Mouse (Mus musculus) adrenal gland, postnatal 25 days (tissue): ENCODE results near the gene Col25a1. TPM values are rescaled to one million over a fixed set of nuclear protein-coding genes. Genes with fewer than 3 reads are reported as not detected.

Source experiments
- DNase-seq: peaks from one replicate; pipeline ENCODE4 v3.0.0; 2021; ENCODE audit warnings: mixed read lengths
- total RNA-seq: library from RNA; stranded (reverse); gene quantifications from 2 replicates; pipeline ENCODE4 v1.2.3, GENCODE M21; 2021

The Col25a1 gene
- total RNA-seq, 1 experiment from 2014 or later: 10.3 TPM

DNA sequence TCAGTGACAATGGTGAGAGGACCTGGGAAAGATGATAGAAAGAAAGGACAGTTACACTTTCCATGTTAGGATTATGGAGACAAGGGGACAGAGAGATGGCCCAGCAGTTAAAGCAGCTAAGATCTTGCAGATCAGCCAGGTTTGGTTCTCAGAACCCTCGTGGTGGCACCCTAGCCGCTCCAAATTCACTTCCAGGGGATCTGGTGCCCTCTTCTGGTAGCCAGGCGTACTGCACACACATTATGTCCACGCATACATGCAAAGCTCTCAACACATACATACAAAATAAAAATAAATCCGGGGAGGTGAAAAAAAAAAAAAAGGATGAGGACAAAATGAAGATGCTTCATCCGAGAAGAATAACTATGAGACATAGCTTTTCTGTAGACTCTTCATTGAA, 445.4 kb downstream of the Col25a1 start:
- no peak for DNase-seq

DNA sequence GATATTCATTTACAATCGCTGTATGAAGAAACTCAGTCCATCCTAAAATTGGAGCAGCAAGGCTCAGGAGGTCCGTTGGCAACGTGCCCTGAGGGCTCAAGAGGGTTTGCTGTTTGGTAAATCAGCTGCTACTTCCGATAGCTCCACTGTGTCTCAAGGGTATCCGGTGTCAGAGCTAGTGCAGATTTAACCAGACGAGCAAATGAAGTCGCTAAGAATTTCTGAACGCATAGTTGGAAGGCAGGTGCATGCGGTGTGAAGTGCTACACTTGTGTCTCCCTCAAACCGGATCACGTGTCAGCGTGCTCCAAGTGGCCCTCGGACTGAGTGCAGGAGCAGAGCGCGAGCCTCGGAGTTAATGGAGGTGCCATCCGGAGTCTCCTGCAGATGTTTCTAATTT, 448.2 kb downstream of the Col25a1 start:
- no peak for DNase-seq

DNA sequence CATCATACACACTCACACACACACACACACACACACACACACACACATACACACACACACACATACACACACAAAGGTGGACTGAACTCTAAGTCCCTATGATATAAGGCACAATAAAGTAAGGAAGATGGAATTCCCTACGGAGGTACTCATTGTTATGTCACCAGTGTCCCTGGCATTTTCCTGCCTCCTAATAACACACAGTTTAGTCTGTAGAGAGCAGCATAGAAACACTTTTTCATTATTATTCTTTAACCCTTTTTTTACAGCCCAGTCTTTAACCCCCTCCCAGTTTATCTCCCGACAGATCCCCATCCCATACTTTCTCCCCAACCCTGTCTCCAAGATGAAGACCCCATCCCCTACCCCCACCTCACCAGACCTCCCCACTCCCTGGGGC, 450.3 kb downstream of the Col25a1 start:
- DNase-seq: no peak

DNA sequence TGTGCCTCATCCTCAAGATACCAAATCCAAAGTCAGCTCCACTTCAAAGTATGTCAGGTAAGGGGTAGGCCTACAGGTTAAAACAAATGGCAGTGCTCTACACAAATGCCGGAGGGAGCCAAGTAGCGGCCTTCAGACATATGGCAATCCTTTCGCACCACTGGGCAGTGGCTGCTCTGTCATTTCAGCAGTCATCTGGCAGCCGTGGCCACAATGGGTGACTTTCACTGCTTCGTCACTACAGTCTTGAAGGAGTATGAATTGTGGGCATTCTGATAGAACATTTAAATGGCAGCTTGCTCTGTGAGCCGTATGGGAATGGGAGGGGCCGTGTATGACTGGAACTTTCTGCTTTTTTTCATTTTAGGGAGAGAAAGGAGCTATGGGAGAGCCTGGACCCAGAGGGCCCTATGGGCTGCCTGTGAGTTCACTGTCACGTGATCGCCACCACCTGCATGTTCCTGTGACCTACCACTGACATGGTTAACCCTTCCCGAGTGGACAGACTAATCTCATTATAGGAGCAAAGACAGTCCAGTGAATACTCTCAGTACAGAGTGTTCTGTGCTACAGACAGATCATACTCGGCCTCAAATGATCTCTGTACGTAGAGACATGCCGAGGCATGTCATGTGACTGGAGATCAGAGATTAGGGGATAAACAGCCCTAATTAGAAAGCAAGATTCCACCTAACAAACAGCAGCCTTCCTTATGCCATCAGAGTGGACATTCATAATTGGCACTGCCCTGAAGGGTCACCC, 451.8 kb downstream of the Col25a1 start:
- no peak for DNase-seq

DNA sequence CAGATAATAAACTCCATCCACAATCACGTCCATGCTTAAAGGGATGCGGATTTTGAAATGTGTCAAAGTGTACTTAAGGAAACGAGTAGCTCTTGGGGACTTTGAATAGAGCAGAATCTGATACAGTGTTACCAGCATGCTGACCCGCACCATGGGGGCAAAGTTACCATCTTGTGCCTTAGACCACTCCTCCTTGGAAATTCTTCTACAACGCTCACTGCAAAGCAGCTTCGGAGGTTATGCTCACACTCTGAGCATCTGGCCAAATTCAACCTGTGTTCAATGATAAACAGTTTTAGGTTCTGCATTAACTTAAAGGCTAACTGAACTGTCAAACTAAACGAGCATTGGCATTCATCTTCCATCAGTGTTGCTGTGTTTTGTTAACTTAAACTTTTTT, 452.7 kb downstream of the Col25a1 start:
- no peak for DNase-seq

DNA sequence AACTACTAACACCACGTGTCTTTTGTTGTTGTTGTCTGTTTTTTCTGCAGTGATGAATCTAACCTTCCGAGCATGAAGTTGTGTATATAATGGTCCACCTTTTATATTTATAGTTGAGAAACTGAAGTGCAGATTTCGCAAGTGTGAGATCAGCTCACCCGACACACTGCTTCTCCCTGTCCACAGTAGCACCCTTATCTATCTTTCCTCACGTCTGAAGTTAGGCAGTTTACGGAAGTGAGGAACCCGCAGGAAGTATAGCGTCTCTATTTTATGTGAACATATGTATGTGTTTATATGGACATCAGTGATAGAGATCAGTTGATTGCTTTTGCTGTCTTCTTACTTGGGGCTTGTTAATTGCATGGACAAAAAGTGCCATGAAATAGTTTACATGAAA, 463.7 kb downstream of the Col25a1 start:
- DNase-seq: no peak

DNA sequence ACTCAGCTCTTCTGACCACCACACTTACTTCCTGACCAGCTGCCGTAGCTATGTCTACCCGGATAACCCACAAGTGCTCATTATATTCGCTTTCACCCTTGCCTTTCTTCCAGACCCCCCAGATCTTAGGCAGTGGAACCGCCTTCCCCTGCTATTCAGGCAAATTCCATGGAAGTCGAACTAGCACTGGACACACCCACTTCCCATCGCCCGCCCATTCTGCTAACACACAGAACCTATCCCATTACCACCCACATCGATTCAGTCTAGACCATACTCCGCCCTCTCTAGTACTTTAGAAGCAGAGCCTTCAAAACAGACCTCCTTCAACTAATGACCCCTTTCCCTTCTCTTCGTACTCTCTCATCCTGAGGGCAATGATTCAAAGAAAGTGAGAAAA, 470.2 kb downstream of the Col25a1 start:
- no peak for DNase-seq

DNA sequence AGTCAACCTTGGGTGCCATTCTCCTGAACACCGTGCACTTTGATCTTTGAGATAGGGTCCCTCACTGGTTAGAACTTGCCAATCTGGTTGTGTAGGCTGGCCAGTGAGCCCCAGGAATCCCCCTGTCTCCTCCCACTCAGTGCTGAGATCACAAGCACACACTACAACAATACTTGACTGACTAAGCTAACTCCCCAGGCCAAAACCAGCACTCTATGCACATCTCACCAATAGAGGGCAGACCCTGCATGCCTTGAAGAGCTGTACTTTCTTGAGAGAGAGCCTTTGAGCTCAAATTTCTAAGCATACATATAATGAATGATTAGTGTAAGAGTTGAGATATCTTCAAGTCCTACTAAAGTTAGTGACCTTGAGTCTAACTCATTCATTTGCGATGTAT, 476.6 kb downstream of the Col25a1 start:
- peak; percentile 27 for DNase-seq

DNA sequence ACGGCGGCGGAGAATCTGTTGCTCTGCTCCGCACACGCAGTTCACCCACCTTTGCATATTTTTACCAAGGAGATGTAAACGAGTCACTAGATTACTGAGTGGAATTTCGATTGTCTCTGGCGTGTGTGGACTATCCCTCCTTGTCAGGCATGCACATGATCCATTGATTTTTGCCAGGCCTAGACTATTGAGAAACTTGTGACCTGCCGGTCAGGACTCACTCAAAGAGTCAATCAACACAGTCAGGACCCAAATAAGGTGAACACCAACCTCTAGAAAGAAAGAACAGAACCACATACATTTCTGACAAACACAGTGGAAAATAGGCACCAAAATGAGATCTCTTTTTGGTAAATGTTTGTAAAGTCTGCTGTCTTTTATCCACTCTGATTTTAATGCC, 483.1 kb downstream of the Col25a1 start:
- no peak for DNase-seq

DNA sequence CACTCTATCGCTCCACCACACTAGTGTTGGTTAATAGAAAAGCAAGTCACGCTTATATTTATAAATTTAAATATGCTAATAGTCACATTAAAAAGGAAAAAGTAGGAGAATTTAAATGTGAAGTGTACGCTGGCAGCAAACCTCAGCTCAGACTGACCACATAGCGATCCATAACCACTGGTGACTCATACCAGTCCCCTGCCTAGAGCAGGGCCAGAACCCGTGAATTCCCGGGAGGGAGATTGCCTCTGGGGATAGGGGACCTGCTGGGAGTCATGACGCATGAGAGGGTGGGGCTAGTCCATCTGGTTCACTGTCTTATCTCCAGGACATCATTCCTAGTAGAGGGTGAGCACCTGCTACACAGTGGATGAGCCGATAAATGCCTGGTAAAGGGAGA, 484.3 kb downstream of the Col25a1 start:
- DNase-seq: no peak

DNA sequence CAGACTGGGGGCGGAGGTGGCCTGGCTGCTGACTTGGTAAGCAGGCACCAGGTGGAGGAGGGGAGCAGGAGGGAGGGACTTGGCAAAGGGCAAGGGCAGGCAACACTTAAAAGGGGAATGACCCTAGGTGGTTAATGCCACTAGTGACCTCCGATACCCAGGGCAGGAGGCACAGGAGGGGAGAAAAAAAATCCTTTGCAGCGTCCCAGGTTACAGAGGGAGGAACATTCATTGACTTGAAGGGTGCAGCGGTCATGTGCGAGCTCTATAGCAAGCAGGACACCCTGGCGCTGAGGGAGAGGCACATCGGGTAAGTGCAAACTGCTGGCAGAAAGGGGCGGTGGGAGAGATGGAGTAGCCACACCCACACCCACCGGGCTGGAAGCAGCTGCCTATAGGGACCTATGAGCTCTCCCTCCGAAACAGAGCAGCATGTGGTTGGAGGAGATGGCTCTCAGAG, 486.2 kb downstream of the Col25a1 start, which contains the start of gene Etnppl:
Gene Etnppl, plus strand, starts transcription at position 10 of the 460 bp plus-strand sequence.
- DNase-seq: peak; percentile 26

DNA sequence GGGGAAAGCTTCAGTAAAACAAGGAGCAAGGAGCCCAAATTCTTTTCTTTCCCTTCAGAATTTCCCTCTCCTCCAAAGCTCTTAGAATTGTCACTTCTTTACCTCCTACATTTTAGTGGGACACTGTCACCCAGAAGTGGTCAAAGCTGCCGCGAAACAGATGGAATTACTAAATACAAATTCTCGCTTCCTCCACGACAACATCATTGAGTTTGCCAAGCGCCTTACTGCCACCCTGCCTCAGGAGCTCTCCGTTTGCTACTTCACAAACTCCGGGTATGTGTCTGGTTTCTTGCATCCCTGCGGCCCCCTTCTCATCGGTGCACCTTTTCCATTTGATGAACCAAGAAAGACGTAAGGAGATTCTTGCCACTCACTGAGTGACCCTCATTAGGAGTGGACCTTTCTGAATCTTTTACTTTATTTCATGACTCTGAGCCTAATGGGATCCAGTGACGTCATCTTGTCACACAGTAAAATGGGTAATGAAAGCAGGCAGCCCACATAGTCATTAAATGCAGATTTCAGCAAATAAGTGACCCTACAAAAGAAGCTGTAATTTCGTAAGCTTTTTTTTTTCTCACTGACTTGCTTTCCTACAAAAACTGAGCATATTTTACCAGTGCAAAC, 489.3 kb downstream of the Col25a1 start:
- DNase-seq: no peak

DNA sequence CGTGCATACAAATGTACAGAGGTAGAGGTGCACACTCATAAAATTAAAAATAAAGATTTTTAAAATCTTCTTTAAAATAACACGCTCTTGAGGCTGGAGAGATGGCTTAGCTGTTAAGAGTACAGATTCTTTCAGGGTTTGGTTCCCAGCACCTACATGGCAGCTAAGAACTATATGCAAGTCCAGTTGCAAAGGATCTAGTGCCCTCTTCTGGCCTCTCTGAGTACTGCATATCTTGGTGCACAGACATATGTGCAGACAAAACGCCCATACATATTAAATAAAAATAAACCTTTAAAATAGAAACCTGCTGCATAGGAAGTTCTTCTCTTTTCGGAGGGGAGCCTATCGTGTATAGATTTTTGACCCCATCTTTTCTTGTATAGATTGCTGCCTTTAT, 497.1 kb downstream of the Col25a1 start:
- DNase-seq: no peak

DNA sequence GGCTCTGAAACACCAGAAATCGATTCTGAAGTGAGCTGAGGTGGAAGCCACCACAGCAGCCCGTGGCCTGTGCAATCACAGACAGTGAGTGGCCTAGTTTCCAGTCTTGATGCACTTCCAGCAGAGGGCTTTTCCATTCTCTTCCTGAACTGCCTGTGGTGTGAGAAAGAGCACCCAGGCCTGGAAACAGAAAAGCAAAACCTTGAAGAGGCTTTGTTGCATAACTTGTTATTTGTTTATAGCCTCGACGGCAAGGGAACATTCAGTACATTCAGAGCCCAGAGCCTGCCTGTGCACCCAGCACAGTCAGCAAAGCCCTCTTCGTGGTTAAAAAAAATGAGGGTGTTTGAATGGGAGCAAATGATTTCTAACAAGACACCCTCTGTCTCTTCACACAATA, 502.6 kb downstream of the Col25a1 start:
- DNase-seq: no peak

DNA sequence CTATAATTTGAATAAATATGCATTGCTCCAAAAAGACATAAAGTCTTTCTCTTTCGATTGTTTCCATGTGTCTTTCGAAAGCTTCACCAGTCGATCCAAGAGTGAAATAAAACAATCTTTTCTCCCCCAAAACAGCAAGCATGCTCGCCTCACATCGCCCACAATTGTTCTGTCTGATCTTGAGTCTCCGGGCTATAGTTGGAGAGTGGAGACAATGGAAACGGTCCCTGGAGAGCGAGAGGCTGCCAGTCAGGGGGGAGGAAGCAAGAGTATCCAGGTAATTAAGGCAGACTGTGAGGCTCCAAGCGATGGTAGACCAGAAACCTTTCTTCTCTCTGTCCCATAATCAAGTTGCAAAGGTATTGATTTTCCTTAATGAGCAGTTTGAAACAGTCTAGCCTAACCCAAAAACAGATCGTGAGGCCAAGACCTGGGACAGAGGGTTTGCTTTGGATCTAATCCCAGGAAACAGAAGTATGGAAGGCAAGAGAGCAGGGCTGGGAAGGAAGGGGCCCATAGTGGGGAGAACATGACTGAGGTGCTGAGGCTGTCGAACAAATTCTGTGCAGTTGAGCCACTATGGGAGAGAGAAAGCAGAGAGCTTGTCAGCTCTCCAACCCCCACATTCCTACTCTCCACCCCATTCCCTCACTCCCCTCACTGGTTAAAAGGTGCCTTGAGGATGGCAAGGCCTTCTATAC, 515.0 kb downstream of the Col25a1 start:
- DNase-seq: no peak

Other genes starting within 250 kb of the Col25a1 start
- gene Casp6, start 230.1 kb upstream of the Col25a1 start, total RNA-seq: 34.5 and 57.5 TPM in 2 replicates
- 10.0 and 10.6 TPM in 2 replicates for gene Mcub, start 161.3 kb upstream of the Col25a1 start, total RNA-seq
- gene Sec24b, start 69.9 kb upstream of the Col25a1 start, total RNA-seq: 75.9 and 77.0 TPM in 2 replicates